Mouse (Mus musculus) gonadal fat pad, adult 2 months (tissue): Measurements from ENCODE around the gene Dcst1. TPM values are rescaled to one million over a fixed set of nuclear protein-coding genes. Genes with fewer than 3 reads are reported as not detected.

Experiments
- DNase-seq: peaks from one replicate; pipeline ENCODE4 v3.0.0-alpha.2; 2012; ENCODE audit warnings: low read depth
- polyA plus RNA-seq: library from polyadenylated mRNA; depleted of rRNA; stranded (reverse); fragments of >200 nt; gene quantifications from 2 replicates; pipeline ENCODE4 v1.2.3, GENCODE M21; 2012; rRNA removed

Dcst1 gene
- polyA plus RNA-seq, 1 experiment, result 4.3 TPM

- DNase-seq, result no peak
These were observed 57.0 kb downstream of the Dcst1 start for GRCm38 (mm10) chr3:89308089-89308488.

DNA sequence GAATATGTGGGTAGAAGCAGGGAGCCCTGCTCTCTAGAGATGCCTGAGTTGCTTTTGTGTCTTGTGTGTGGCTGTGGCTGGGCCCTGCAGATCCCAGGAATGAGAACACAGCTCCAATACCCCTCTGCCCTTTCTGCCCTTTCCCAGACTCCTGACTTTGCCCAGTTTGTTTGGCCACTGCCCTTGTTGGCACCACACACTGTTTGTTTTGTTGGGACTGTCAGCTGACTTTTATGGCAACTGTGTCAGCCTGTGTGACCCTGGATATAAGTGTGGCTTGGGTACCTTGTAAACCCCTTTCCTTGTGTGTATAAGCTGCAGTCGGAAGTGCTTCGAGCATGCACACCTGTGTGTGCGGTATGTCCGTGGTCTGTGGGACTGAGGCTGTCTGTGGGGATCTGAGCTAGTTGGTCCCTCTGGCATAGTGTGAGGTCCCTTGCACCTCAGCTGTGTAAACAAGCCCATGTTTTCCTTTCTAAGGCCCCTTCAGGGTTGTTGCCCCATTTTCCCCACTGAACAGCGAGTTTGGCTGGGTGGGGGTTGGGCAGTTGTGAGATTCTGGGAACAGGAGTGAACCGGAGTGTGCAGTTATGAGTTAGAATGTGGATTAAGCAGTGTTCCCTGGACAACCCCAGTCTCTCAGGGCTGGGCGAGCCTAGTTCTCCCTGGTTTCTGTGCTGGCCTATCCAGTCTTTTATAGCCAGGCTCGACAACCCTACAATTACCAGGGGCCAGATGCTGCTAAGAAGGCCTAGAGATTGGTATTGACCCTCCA is 59.3 kb downstream of the Dcst1 start:
- no peak for DNase-seq

GRCm38 (mm10) chr3:89305105-89305504 is 59.9 kb downstream of the Dcst1 start:
- no peak for DNase-seq

- no peak for DNase-seq
These were observed 60.6 kb downstream of the Dcst1 start for GRCm38 (mm10) chr3:89304440-89304839.

GRCm38 (mm10) chr3:89300514-89300913 is 64.5 kb downstream of the Dcst1 start:
- no peak for DNase-seq

Other genes with a start within 250 kb of the Dcst1 start
- gene Pklr, start 229.1 kb downstream of the Dcst1 start, polyA plus RNA-seq, result 6.5 and 10.3 TPM in 2 replicates
- gene Hcn3, start 205.1 kb downstream of the Dcst1 start, polyA plus RNA-seq, result 0.77 and 1.1 TPM in 2 replicates
- gene Clk2, start 200.5 kb downstream of the Dcst1 start, polyA plus RNA-seq, result 67.9 and 68.0 TPM in 2 replicates
- gene Scamp3, start 187.8 kb downstream of the Dcst1 start, polyA plus RNA-seq, result 105 and 120 TPM in 2 replicates
- gene Fam189b, start 182.1 kb downstream of the Dcst1 start, polyA plus RNA-seq, result 12.9 and 14.1 TPM in 2 replicates
- gene Gba, start 162.3 kb downstream of the Dcst1 start, polyA plus RNA-seq, result 140 and 143 TPM in 2 replicates
- gene Thbs3, start 150.1 kb downstream of the Dcst1 start, polyA plus RNA-seq, result 30.0 and 40.7 TPM in 2 replicates
- 150 and 153 TPM in 2 replicates for gene Mtx1, start 138.2 kb downstream of the Dcst1 start, polyA plus RNA-seq
- 0.69 and 1.5 TPM in 2 replicates for gene Muc1, start 136.2 kb downstream of the Dcst1 start, polyA plus RNA-seq
- 120 and 144 TPM in 2 replicates for gene Krtcap2, start 119.3 kb downstream of the Dcst1 start, polyA plus RNA-seq
- 3.0 and 3.3 TPM in 2 replicates for gene Trim46, start 118.9 kb downstream of the Dcst1 start, polyA plus RNA-seq
- gene Dpm3, start 105.9 kb downstream of the Dcst1 start, polyA plus RNA-seq, result 481 and 623 TPM in 2 replicates
- 264 and 294 TPM in 2 replicates for gene Slc50a1, start 94.7 kb downstream of the Dcst1 start, polyA plus RNA-seq
- 36.7 and 40.9 TPM in 2 replicates for gene Efna1, start 84.1 kb downstream of the Dcst1 start, polyA plus RNA-seq
- gene Efna3, start 42.3 kb downstream of the Dcst1 start, polyA plus RNA-seq, result 5.2 and 7.3 TPM in 2 replicates
- 13.7 and 15.0 TPM in 2 replicates for gene Efna4, start 27.2 kb downstream of the Dcst1 start, polyA plus RNA-seq
- gene Adam15, start 15.3 kb downstream of the Dcst1 start, polyA plus RNA-seq, result 170 and 223 TPM in 2 replicates
- gene Dcst2, start 3.3 kb downstream of the Dcst1 start, polyA plus RNA-seq, result 2.5 and 3.1 TPM in 2 replicates
- 71.3 and 87.9 TPM in 2 replicates for gene Zbtb7b, start 29.5 kb upstream of the Dcst1 start, polyA plus RNA-seq
- not detected in 2 replicates for gene Lenep, start 37.5 kb upstream of the Dcst1 start, polyA plus RNA-seq
- 41.9 and 47.7 TPM in 2 replicates for gene Flad1, start 46.6 kb upstream of the Dcst1 start, polyA plus RNA-seq
- 51.7 and 55.1 TPM in 2 replicates for gene Cks1b, start 53.1 kb upstream of the Dcst1 start, polyA plus RNA-seq
- gene Shc1, start 53.2 kb upstream of the Dcst1 start, polyA plus RNA-seq, result 114 and 118 TPM in 2 replicates
- 38.0 and 43.3 TPM in 2 replicates for gene Pygo2, start 65.0 kb upstream of the Dcst1 start, polyA plus RNA-seq
- gene Pbxip1, start 71.5 kb upstream of the Dcst1 start, polyA plus RNA-seq, result 63.7 and 69.4 TPM in 2 replicates
- gene Pmvk, start 89.3 kb upstream of the Dcst1 start, polyA plus RNA-seq, result 75.1 and 82.0 TPM in 2 replicates
- 1.5 and 2.6 TPM in 2 replicates for gene Kcnn3, start 154.9 kb upstream of the Dcst1 start, polyA plus RNA-seq